Mouse (Mus musculus): ENCODE data around the gene Drap1.

Gene Drap1

DNA sequence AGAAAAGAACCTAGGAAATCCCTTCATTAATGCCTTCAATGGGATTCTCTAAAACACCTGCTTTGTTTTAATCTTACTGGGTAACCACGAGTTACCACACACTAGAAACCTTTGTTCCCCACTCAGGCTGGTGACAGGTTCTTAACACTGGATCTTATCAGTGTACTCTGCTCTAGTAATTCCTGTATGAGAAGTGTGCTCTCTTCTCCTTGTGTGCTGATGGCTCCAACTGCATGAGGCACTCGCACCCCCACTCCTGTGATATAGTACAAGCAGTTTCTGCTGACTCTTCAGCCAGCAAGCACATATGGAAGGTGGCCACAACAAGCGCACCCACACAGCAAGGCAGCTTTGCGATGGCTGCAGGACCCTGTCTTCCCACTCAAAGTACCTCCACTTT lies 50.6 kb downstream of the Drap1 start:
- DNase-seq, result no peak

All from heart, adult 11 months (tissue).